Mouse (Mus musculus) midbrain, embryonic 16.5 days (tissue): ENCODE results near the gene Muc16. TPM values are rescaled to one million over a fixed set of nuclear protein-coding genes. Genes with fewer than 3 reads are reported as not detected.

ENCODE experiments used
- ATAC-seq: fragments of 200-750 bp; cut with Nextera tagmentation; 2 replicates; pipeline ENCODE4 v1.8.0; 2017; ENCODE audit warnings: moderate TSS enrichment
- H3K27ac ChIP-seq: fragments of 300-500 bp; sonication (generic); 2 replicates; pipeline ENCODE4 v1.5.1; 2014; ENCODE audit warnings: mild to moderate bottlenecking, low read length, mixed read lengths
- H3K27me3 ChIP-seq: fragments of 300-500 bp; sonication (generic); 2 replicates; pipeline ENCODE4 v1.6.1; 2014; ENCODE audit warnings: low read depth, low read length, mixed read lengths; ENCODE audit not compliant: control insufficient read depth, insufficient read depth
- H3K36me3 ChIP-seq: fragments of 300-500 bp; sonication (generic); 2 replicates; pipeline ENCODE4 v1.6.1; 2014; ENCODE audit warnings: mild to moderate bottlenecking, low read length, moderate library complexity, mixed read lengths; ENCODE audit not compliant: control insufficient read depth, insufficient read depth
- H3K4me1 ChIP-seq: fragments of 300-500 bp; sonication (generic); 2 replicates; pipeline ENCODE4 v1.6.1; 2014; ENCODE audit warnings: mild to moderate bottlenecking, low read length, mixed read lengths; ENCODE audit not compliant: control insufficient read depth, insufficient read depth
- H3K4me2 ChIP-seq: fragments of 300-500 bp; sonication (generic); 2 replicates; pipeline ENCODE4 v1.6.1; 2014; ENCODE audit warnings: mild to moderate bottlenecking, low read length, mixed read lengths
- H3K4me3 ChIP-seq: fragments of 300-500 bp; sonication (generic); 2 replicates; pipeline ENCODE4 v1.5.1; 2014; ENCODE audit warnings: low read depth, mild to moderate bottlenecking, low read length, moderate library complexity, mixed read lengths
- H3K9ac ChIP-seq: fragments of 300-500 bp; sonication (generic); 2 replicates; pipeline ENCODE4 v1.6.1; 2014; ENCODE audit warnings: low read depth, low read length, mixed read lengths
- H3K9me3 ChIP-seq: fragments of 300-500 bp; sonication (generic); replicated peaks from 2 replicates; pipeline ENCODE4 v1.6.1; 2014; ENCODE audit warnings: mild to moderate bottlenecking, low read length, mixed read lengths; ENCODE audit not compliant: control insufficient read depth, poor library complexity, severe bottlenecking
- WGBS: fragments of 180-500 bp; shearing (Covaris S2); extraction: QIAGEN DNeasy Blood & Tissue Kit; methylation state at CpG from one replicate; pipeline ENCODE4 v1.1.7; 2014; 5-methylcytosine and 5-hydroxymethylcytosine counted together
- microRNA-seq: library from miRNA; unstranded; fragments of <30 nt; microRNA quantifications from one replicate; pipeline ENCODE4, GENCODE M21; 2017
- polyA plus RNA-seq: library from polyadenylated mRNA; unstranded; fragments of >200 nt; fragmentation: Nextera tagmentation; extraction: Ambion mirVana; gene quantifications from 2 replicates; pipeline ENCODE4 v1.2.1, GENCODE M21; 2015

Muc16 gene
- polyA plus RNA-seq, 1 experiment from 2014 or later = not detected

GRCm38 (mm10) chr9:18473324-18474128, 200.8 kb downstream of the Muc16 start:
- peak overlapping the region; percentile 74 for H3K4me2 ChIP-seq
- H3K9ac ChIP-seq = peak overlapping the region; percentile 84
- H3K27me3 ChIP-seq = 0 out of 2 replicates have a peak, but pooled peaks cover 2% of the 10 kb centered on the region
- peak overlapping the region; percentile 95 for H3K27ac ChIP-seq
- peaks cover 16% of the 10 kb centered on the region for H3K4me1 ChIP-seq
- peak overlapping the region; percentile 76 for H3K4me3 ChIP-seq
- H3K9me3 ChIP-seq = no peaks in the 10 kb centered on the region
- H3K36me3 ChIP-seq = 0 out of 2 replicates have a peak, but pooled peaks cover 9% of the 10 kb centered on the region
- 3% methylated on average over 39 of the region's 39 CpGs for WGBS
- ATAC-seq = peak; percentile 99

GRCm38 (mm10) chr9:18468005-18468404, 206.3 kb downstream of the Muc16 start:
- no peak overlapping the region for H3K27ac ChIP-seq
- peaks cover 7% of the 10 kb centered on the region for H3K9me3 ChIP-seq
- WGBS = 87% methylated on average over 3 of the region's 3 CpGs
- H3K4me2 ChIP-seq = no peak overlapping the region
- no peak overlapping the region for H3K9ac ChIP-seq
- no peak for ATAC-seq
- H3K36me3 ChIP-seq = peaks cover 43% of the 10 kb centered on the region
- H3K4me3 ChIP-seq = no peak overlapping the region
- H3K4me1 ChIP-seq = peaks cover 13% of the 10 kb centered on the region
- no peaks in the 10 kb centered on the region for H3K27me3 ChIP-seq

GRCm38 (mm10) chr9:18467350-18467749, 207.0 kb downstream of the Muc16 start:
- Histone ChIP-seq H3K9me3 (peaks cover 7% of the 10 kb centered on the region), H3K4me2 (no peak overlapping the region), H3K27me3 (no peaks in the 10 kb centered on the region), H3K4me1 (peaks cover 13% of the 10 kb centered on the region; the same call in 1 of the 2 replicates), H3K36me3 (peaks cover 47% of the 10 kb centered on the region), H3K27ac (no peak overlapping the region), H3K4me3 (no peak overlapping the region), H3K9ac (no peak overlapping the region)
- no peak for ATAC-seq
- WGBS = 21% methylated on average over 3 of the region's 3 CpGs

- H3K4me2 ChIP-seq = no peak overlapping the region
- peaks cover 41% of the 10 kb centered on the region for H3K36me3 ChIP-seq
- no peak for ATAC-seq
- H3K4me1 ChIP-seq = no peaks in the 10 kb centered on the region
- no peak overlapping the region for H3K4me3 ChIP-seq
- no peaks in the 10 kb centered on the region for H3K27me3 ChIP-seq
- H3K27ac ChIP-seq = no peak overlapping the region
- H3K9ac ChIP-seq = no peak overlapping the region
- 75% methylated on average over 4 of the region's 4 CpGs for WGBS
- H3K9me3 ChIP-seq = peaks cover 7% of the 10 kb centered on the region; the same call in 1 of the 2 replicates
These were observed 217.8 kb downstream of the Muc16 start for GRCm38 (mm10) chr9:18456520-18456919.

Small RNAs within 50 kb of the gene (microRNA-seq; reads per million reads assigned to microRNA genes)
- not detected for gene Gm22854

Other genes with a start within 250 kb of the Muc16 start
- gene Mbd3l2, start 243.9 kb downstream of the Muc16 start, polyA plus RNA-seq = 0.09 and 0.20 TPM in 2 replicates
- 49.4 and 50.9 TPM in 2 replicates for gene Zfp558, start 196.3 kb downstream of the Muc16 start, polyA plus RNA-seq
- not detected in 2 replicates for gene Mbd3l1, start 196.2 kb downstream of the Muc16 start, polyA plus RNA-seq
- gene Olfr24, start 89.5 kb upstream of the Muc16 start, polyA plus RNA-seq = not detected in 2 replicates
- not detected in 2 replicates for gene Olfr828, start 145.0 kb upstream of the Muc16 start, polyA plus RNA-seq
- not detected in 2 replicates for gene Olfr829, start 180.4 kb upstream of the Muc16 start, polyA plus RNA-seq
- gene Olfr830, start 200.2 kb upstream of the Muc16 start, polyA plus RNA-seq = not detected in 2 replicates